Mouse (Mus musculus) left cerebral cortex, adult 6 months (tissue): ENCODE results near the gene Nup155. TPM values are rescaled to one million over a fixed set of nuclear protein-coding genes. Genes with fewer than 3 reads are reported as not detected.

Source experiments
- long read RNA-seq, 2 experiments: library from polyadenylated mRNA; unstranded; transcript quantifications; one replicate each; pipeline ENCODE4 v2.0.0; 2019 to 2020
- polyA plus RNA-seq: library from polyadenylated mRNA; unstranded; fragments of <200 nt; fragmentation: Nextera tagmentation; gene quantifications from 2 replicates; pipeline ENCODE4 v1.2.3, GENCODE M21; 2021

Gene Nup155
- polyA plus RNA-seq: 1.5 TPM in 2 replicates
- long read RNA-seq, experiment 1, full-length matches to known transcripts: 3 of 9 reads
- long read RNA-seq, experiment 1, partial matches to known transcripts: 4 of 9 reads
- long read RNA-seq, experiment 1, other reads (novel, unspliced or antisense): 2 of 9 reads
- long read RNA-seq, experiment 2, full-length matches to known transcripts: 1 of 2 reads
- long read RNA-seq, experiment 2, partial matches to known transcripts: 1 of 2 reads
- long read RNA-seq, experiment 2, other reads (novel, unspliced or antisense): 0 of 2 reads

DNA sequence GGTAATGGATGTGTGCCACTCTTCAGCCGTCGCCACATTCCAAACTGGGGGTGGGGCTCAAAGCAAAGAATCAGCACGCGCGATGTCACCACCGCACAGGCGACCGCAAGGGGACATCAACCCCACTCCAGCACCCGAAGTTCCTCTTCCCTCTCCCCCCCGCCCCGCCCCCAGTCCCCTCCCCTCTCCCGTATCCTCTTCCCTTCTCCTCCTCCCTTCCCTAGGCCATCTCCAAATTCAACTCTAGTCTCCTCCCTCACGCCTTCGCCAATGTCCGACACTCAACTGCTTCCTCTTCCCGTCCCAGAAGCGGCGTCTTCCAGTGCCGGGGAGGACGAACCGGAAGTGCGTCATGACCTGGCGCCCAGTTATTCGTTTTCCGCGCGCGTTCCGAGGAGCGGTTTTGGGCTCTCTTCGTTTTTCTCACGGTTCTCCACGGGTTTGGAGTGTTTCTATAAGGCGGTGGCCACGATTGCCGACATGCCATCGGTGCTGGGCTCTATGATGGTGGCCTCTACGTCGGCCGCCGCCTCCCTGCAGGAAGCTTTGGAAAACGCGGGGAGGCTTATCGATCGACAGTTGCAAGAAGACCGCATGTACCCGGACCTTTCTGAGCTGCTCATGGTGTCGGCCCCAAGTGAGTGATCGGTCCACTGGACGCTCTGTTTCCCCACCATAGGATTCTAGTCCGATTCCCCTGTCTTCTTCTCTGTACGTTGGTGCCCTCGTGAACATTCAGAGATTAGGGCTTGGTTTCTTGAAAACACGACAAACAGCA is at the start of gene Nup155:
TSS of gene Nup155 (plus strand) at position 308 of the 778 bp plus-strand sequence.

DNA sequence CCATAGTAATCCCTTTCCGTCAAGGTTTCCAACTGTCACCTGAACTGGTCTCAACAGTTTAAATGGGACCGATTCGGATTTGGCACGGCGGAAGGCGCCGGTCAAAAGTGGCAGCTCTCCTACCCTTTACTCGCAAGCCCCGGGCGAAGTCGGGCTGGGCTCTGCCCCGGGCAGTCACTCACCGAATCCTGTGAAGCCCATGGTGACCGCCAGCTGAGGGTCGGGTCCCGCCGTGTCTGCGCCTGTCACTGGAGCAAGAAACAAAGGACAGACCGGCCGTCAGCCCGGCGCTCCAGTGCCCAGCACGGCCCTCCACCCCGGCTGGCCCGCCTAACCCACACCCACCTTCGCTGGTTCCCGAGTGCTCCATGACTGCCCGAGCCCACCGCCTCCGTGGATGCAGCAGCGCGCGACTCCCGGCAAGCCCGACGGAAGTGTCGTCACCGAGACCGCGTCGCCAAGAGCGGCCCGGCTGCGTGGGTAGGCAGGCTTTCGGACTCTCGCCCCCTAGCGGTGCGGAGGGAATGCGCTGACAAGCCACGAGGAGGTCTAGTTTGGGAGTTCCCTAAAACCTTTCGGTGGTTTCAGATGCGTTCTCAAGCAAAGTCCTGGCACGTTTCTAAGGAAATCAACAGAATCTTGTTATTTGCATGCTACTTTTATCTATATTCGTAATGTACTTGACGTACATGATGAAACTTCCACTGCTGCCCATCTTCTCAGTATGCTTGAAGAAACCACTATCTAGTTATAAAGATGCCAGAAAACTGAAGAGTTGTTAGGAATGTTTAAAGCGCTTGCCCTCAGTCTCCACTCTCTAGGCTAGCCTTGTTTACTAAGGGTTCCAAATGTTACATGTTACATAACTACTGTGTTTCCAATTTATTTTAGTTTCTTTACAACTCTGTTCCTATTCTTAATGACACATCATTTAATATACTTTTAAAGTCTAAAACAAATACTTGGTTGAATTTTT is 10.0 kb upstream of the Nup155 start, which contains the start of gene Wdr70:
TSS of gene Wdr70 (minus strand) at position 436 of the 976 bp plus-strand sequence.

DNA sequence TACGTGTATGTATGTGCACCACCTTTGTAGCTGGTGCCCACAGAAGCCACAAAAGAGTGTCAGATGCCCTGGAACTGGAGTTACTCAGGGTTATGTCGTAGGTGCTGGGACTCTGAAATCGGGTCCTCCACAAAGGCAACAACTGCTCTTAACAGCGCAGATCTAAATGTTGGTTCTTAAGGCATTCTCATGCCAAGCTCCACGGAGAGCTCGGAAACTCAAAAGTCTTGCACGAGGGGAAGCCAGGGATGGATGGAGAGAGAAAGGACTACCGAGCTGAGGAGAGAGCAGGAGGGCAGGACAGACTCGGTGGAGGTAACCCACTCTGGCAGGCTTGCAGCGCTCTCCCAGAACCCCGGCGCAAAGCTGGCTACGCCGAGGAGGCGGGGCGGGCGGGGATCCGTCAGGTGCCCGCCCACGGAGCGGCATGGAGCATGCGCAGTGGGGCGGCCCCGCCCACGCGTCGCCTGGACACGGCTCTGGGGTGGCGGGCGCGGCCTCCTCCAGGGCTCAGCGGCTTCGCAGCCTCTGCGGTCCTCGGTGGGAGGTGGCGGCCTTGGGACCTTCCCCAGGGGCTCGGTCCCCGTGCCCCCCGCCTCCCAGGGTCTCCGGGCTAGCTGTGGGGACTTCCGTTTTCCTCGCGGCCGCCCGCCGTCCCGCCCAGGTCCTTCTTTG is 59.7 kb downstream of the Nup155 start, which contains the start of gene Cplane1:
TSS of gene Cplane1 (plus strand) at position 516 of the 675 bp plus-strand sequence.

Other genes with a start within 250 kb of the Nup155 start
- 47.4 and 53.5 TPM in 2 replicates for gene Wdr70, start 10.1 kb upstream of the Nup155 start, polyA plus RNA-seq
- 1.3 and 1.9 TPM in 2 replicates for gene Cplane1, start 59.8 kb downstream of the Nup155 start, polyA plus RNA-seq